Mouse (Mus musculus): ENCODE measurements at regions not wholly inside any gene's neighbourhood (a gene's known extent, or its start where the extent isn't known, plus 50 kb on each side); places are given as distances from the start of the nearest gene placed in this dataset.

DNA sequence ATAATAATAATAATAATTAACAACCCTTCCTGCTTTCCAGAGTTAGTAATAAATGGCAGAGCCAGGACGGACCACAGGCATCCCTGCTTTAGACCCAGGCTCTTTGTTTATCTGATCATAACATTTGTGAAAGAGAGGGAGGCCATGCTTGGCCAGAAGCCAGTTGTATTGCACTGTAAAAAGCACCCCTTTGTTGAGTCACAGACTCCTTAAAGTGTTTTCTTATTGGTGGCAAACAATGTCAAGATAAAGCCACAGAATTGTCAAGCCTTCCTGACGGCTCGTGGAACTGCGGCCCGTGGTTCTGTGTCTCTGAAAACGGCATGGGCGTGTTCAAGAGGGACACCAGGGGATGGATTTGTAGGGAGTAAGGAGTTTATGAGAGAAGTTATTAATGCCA, 72.7 kb upstream of the Man2a1 start:
- TF ChIP-seq GATA1 (IDR thresholded peaks at IDR 0.05; ENCODE audit: borderline replicate concordance, low read length) (no peak), FLI1 (IDR thresholded peaks at IDR 0.05; ENCODE audit: low read length) (no peak)

All from megakaryocyte, embryonic 14.5 days (primary cell).